Mouse (Mus musculus) CH12.LX (cell line): ENCODE results near the gene Il17re. TPM values are rescaled to one million over a fixed set of nuclear protein-coding genes. Genes with fewer than 3 reads are reported as not detected.

Experiments
- DNase-seq: peaks from one replicate; pipeline ENCODE4 v3.0.0-alpha.2; 2013; ENCODE audit errors: extremely low read depth
- H3K27ac ChIP-seq: 2 replicates; pipeline ENCODE4 v1.5.1; 2012; ENCODE audit warnings: low read depth, mild to moderate bottlenecking, control low read depth, moderate library complexity; ENCODE audit not compliant: insufficient read depth
- H3K27me3 ChIP-seq: replicated peaks from 2 replicates; pipeline ENCODE3; 2012; ENCODE audit warnings: inconsistent platforms
- H3K36me3 ChIP-seq, 2 experiments: replicated peaks in 1 of 2; 2 replicates each; pipeline versions ENCODE3 to v1.6.1; 2012; ENCODE audit warnings: inconsistent platforms in 1 of 2, low read length in 1 of 2, mild to moderate bottlenecking in 1 of 2, mixed read lengths in 1 of 2, moderate library complexity in 1 of 2; ENCODE audit not compliant: control insufficient read depth in 1 of 2, insufficient read depth in 1 of 2
- H3K4me1 ChIP-seq, 2 experiments: 2 replicates each; pipeline ENCODE4 v1.6.1; 2012; ENCODE audit warnings: inconsistent platforms in 1 of 2, moderate library complexity in 1 of 2; ENCODE audit not compliant: insufficient read depth in 2 of 2, control insufficient read depth in 1 of 2
- H3K4me2 ChIP-seq: 2 replicates; pipeline ENCODE4 v1.6.1; 2012; ENCODE audit warnings: low read depth, mild to moderate bottlenecking, control low read depth; ENCODE audit not compliant: poor library complexity, insufficient read depth, severe bottlenecking
- H3K4me3 ChIP-seq, 3 experiments: fragments of 150-350 bp in 1 of 3; sonication (generic) in 1 of 3; replicated peaks in 1 of 3; 2 replicates each; pipeline versions ENCODE3 to v1.5.1; 2011 to 2012; ENCODE audit warnings: low read depth in 2 of 3, low read length in 2 of 3, mild to moderate bottlenecking in 2 of 3, moderate library complexity in 2 of 3, control low read depth in 1 of 3, improper control_type of control experiment in 1 of 3, inconsistent platforms in 1 of 3, mixed read lengths in 1 of 3; ENCODE audit not compliant: poor library complexity in 1 of 3
- H3K79me2 ChIP-seq: replicated peaks from 2 replicates; pipeline ENCODE4 v1.6.1; 2012; ENCODE audit warnings: mild to moderate bottlenecking, moderate library complexity; ENCODE audit not compliant: control insufficient read depth, poor library complexity, insufficient read depth, severe bottlenecking; ENCODE audit errors: extremely low read depth
- H3K9ac ChIP-seq: 2 replicates; pipeline ENCODE4 v1.6.1; 2012; ENCODE audit warnings: low read depth, mild to moderate bottlenecking, control low read depth, moderate library complexity; ENCODE audit not compliant: insufficient read depth
- H3K9me3 ChIP-seq: replicated peaks from 2 replicates; pipeline ENCODE3; 2012; ENCODE audit warnings: low read length, inconsistent platforms, mixed read lengths
- BHLHE40 ChIP-seq: IDR thresholded peaks from 2 replicates; pipeline ENCODE4 v1.6.1; 2011; ENCODE audit warnings: mild to moderate bottlenecking, low read depth, low read length, improper control_type of control experiment
- CHD1 ChIP-seq: IDR thresholded peaks from 2 replicates; pipeline ENCODE4 v1.6.1; 2012; ENCODE audit warnings: low read depth, low read length, improper control_type of control experiment, inconsistent platforms
- CHD2 ChIP-seq: IDR thresholded peaks from 2 replicates; pipeline ENCODE4 v1.6.1; 2011; ENCODE audit warnings: low read length, improper control_type of control experiment
- CTCF ChIP-seq, 2 experiments: IDR thresholded peaks in 1 of 2; conservative IDR thresholded peaks in 1 of 2; 2 replicates each; pipeline ENCODE4 v1.5.1; 2011 to 2012; ENCODE audit warnings: low read depth in 2 of 2, low read length in 2 of 2, improper control_type of control experiment in 1 of 2, inconsistent platforms in 1 of 2, mild to moderate bottlenecking in 1 of 2, moderate library complexity in 1 of 2
- E2F4 ChIP-seq: IDR thresholded peaks from 2 replicates; pipeline ENCODE4 v1.6.1; 2011; ENCODE audit warnings: low read depth, low read length, improper control_type of control experiment; ENCODE audit not compliant: insufficient replicate concordance
- ELF1 ChIP-seq: IDR thresholded peaks from 2 replicates; pipeline ENCODE4 v1.6.1; 2014; ENCODE audit warnings: low read depth, mild to moderate bottlenecking, inconsistent platforms, low read length, improper control_type of control experiment
- EP300 ChIP-seq: IDR thresholded peaks from 2 replicates; pipeline ENCODE4 v1.6.1; 2011; ENCODE audit warnings: low read length, improper control_type of control experiment
- ETS1 ChIP-seq: conservative IDR thresholded peaks from 2 replicates; pipeline ENCODE4 v1.6.1; 2012; ENCODE audit warnings: low read depth, mild to moderate bottlenecking, inconsistent platforms, low read length, improper control_type of control experiment, moderate library complexity
- GABPA ChIP-seq: IDR thresholded peaks from 2 replicates; pipeline ENCODE4 v1.6.1; 2012; ENCODE audit warnings: low read depth, low read length, improper control_type of control experiment, inconsistent platforms; ENCODE audit not compliant: insufficient replicate concordance
- HCFC1 ChIP-seq: IDR thresholded peaks from 2 replicates; pipeline ENCODE4 v1.6.1; 2012; ENCODE audit warnings: low read depth, mild to moderate bottlenecking, inconsistent platforms, low read length, improper control_type of control experiment
- IRF4 ChIP-seq: IDR thresholded peaks from 2 replicates; pipeline ENCODE4 v1.6.1; 2014; ENCODE audit warnings: low read depth, mild to moderate bottlenecking, inconsistent platforms, low read length, improper control_type of control experiment
- JUN ChIP-seq: IDR thresholded peaks from 2 replicates; pipeline ENCODE4 v1.6.1; 2011; ENCODE audit warnings: low read depth, mild to moderate bottlenecking, low read length, improper control_type of control experiment, moderate library complexity; ENCODE audit not compliant: insufficient read depth
- JUND ChIP-seq: conservative IDR thresholded peaks from 2 replicates; pipeline ENCODE4 v1.6.1; 2011; ENCODE audit warnings: low read depth, low read length, improper control_type of control experiment
- KAT2A ChIP-seq: IDR thresholded peaks from 2 replicates; pipeline ENCODE4 v1.6.1; 2012; ENCODE audit warnings: low read length, improper control_type of control experiment, inconsistent platforms; ENCODE audit not compliant: insufficient replicate concordance
- MAFK ChIP-seq: IDR thresholded peaks from 2 replicates; pipeline ENCODE4 v1.6.1; 2011; ENCODE audit warnings: low read length, improper control_type of control experiment; ENCODE audit not compliant: insufficient replicate concordance
- MAX ChIP-seq: IDR thresholded peaks from 2 replicates; pipeline ENCODE4 v1.6.1; 2011; ENCODE audit warnings: low read length, improper control_type of control experiment
- MAZ ChIP-seq: IDR thresholded peaks from 2 replicates; pipeline ENCODE4 v1.6.1; 2012; ENCODE audit warnings: low read depth, mild to moderate bottlenecking, inconsistent platforms, low read length, improper control_type of control experiment, moderate library complexity
- MEF2A ChIP-seq: IDR thresholded peaks from 2 replicates; pipeline ENCODE4 v1.6.1; 2014; ENCODE audit warnings: low read depth, mild to moderate bottlenecking, inconsistent platforms, low read length, improper control_type of control experiment, borderline replicate concordance
- MXI1 ChIP-seq: IDR thresholded peaks from 2 replicates; pipeline ENCODE4 v1.6.1; 2011; ENCODE audit warnings: mild to moderate bottlenecking, low read depth, low read length, improper control_type of control experiment
- MYC ChIP-seq: IDR thresholded peaks from 2 replicates; pipeline ENCODE4 v1.6.1; 2011; ENCODE audit warnings: low read depth, mild to moderate bottlenecking, improper control_type of control experiment, low read length
- NELFE ChIP-seq: IDR thresholded peaks from 2 replicates; pipeline ENCODE4 v1.6.1; 2011; ENCODE audit warnings: low read depth, low read length, improper control_type of control experiment
- NRF1 ChIP-seq: IDR thresholded peaks from 2 replicates; pipeline ENCODE4 v1.6.1; 2014; ENCODE audit warnings: low read depth, mild to moderate bottlenecking, inconsistent platforms, low read length, improper control_type of control experiment, moderate library complexity
- PAX5 ChIP-seq: IDR thresholded peaks from 2 replicates; pipeline ENCODE4 v1.6.1; 2012; ENCODE audit warnings: low read length, inconsistent platforms, mixed read lengths
- POLR2A ChIP-seq: IDR thresholded peaks from 2 replicates; pipeline ENCODE4 v1.6.1; 2011; ENCODE audit warnings: low read depth, mild to moderate bottlenecking, improper control_type of control experiment, low read length
- POLR2AphosphoS2 ChIP-seq: IDR thresholded peaks from 2 replicates; pipeline ENCODE4 v1.6.1; 2011; ENCODE audit warnings: low read depth, low read length, improper control_type of control experiment
- RAD21 ChIP-seq: IDR thresholded peaks from 2 replicates; pipeline ENCODE4 v1.6.1; 2011; ENCODE audit warnings: low read depth, mild to moderate bottlenecking, low read length, improper control_type of control experiment, moderate library complexity
- RCOR1 ChIP-seq: conservative IDR thresholded peaks from 2 replicates; pipeline ENCODE4 v1.6.1; 2012; ENCODE audit warnings: low read depth, mild to moderate bottlenecking, inconsistent platforms, low read length, improper control_type of control experiment
- SIN3A ChIP-seq: IDR thresholded peaks from 2 replicates; pipeline ENCODE4 v1.6.1; 2012; ENCODE audit warnings: low read length, improper control_type of control experiment, inconsistent platforms
- SMC3 ChIP-seq: IDR thresholded peaks from 2 replicates; pipeline ENCODE4 v1.6.1; 2011; ENCODE audit warnings: low read depth, low read length, improper control_type of control experiment
- TBP ChIP-seq: conservative IDR thresholded peaks from 2 replicates; pipeline ENCODE4 v1.6.1; 2011; ENCODE audit warnings: low read depth, low read length, improper control_type of control experiment
- TCF12 ChIP-seq: IDR thresholded peaks from 2 replicates; pipeline ENCODE4 v1.6.1; 2014; ENCODE audit warnings: low read depth, mild to moderate bottlenecking, inconsistent platforms, low read length, improper control_type of control experiment
- UBTF ChIP-seq: IDR thresholded peaks from 2 replicates; pipeline ENCODE4 v1.6.1; 2012; ENCODE audit warnings: low read depth, mild to moderate bottlenecking, inconsistent platforms, low read length, improper control_type of control experiment, moderate library complexity
- USF1 ChIP-seq: IDR thresholded peaks from 2 replicates; pipeline ENCODE4 v1.6.1; 2014; ENCODE audit warnings: low read depth, mild to moderate bottlenecking, inconsistent platforms, low read length, improper control_type of control experiment
- USF2 ChIP-seq: conservative IDR thresholded peaks from 2 replicates; pipeline ENCODE4 v1.6.1; 2011; ENCODE audit warnings: low read depth, low read length, improper control_type of control experiment
- ZC3H11A ChIP-seq: IDR thresholded peaks from 2 replicates; pipeline ENCODE4 v1.6.1; 2012; ENCODE audit warnings: low read depth, mild to moderate bottlenecking, inconsistent platforms, low read length, improper control_type of control experiment
- ZKSCAN1 ChIP-seq: IDR thresholded peaks from 2 replicates; pipeline ENCODE4 v1.6.1; 2012; ENCODE audit warnings: low read depth, inconsistent platforms, low read length, improper control_type of control experiment, borderline replicate concordance
- ZMIZ1 ChIP-seq: IDR thresholded peaks from 2 replicates; pipeline ENCODE4 v1.6.1; 2012; ENCODE audit warnings: low read depth, mild to moderate bottlenecking, inconsistent platforms, low read length, improper control_type of control experiment
- ZNF384 ChIP-seq: IDR thresholded peaks from 2 replicates; pipeline ENCODE4 v1.6.1; 2012; ENCODE audit warnings: low read depth, low read length, improper control_type of control experiment, inconsistent platforms
- dilution Hi-C: fragments of 300-500 bp; cut with MboI; formaldehyde crosslinking; loops from 2 replicates; pipeline ENCODE4 v1.14.3; 2020; ENCODE audit warnings: low sequenced_read_pairs; ENCODE audit not compliant: extremely low pct_unique_long_range_greater_than_20kb, extremely low pct_ligation_motif_present
- in situ Hi-C: fragments of 300-500 bp; cut with MboI; formaldehyde crosslinking; loops from 3 replicates; pipeline ENCODE4 v1.14.3; 2019; ENCODE audit warnings: low sequenced_read_pairs, low pct_ligation_motif_present, low pct_unique_long_range_greater_than_20kb, mixed read lengths
- polyA plus RNA-seq: library from polyadenylated mRNA; unstranded; fragments of >175 nt; gene quantifications from 2 replicates; pipeline ENCODE4 v1.2.1, GENCODE M21; 2012; ENCODE audit warnings: low read depth; ENCODE audit not compliant: insufficient read length
- total RNA-seq, 2 experiments: library from RNA; depleted of rRNA; stranded (reverse); fragments of 300-350 nt in 1 of 2; fragments of >200 nt in 1 of 2; gene quantifications; 2 replicates each; pipeline ENCODE4 v1.2.3; 2012 to 2014

The Il17re gene
- total and polyA plus RNA-seq, 3 experiments: 0.13 TPM; not detected in 1

GRCm38 (mm10) chr6:113442442-113443090 lies 15.7 kb upstream of the Il17re start, which contains the start of gene Jagn1:
Jagn1 (plus strand) TSS chr6:113442569.
- TF ChIP-seq HCFC1 (peak; percentile 86), USF2 (no peak), ELF1 (peak; percentile 90), ZNF384 (no peak), MEF2A (peak; percentile 31; the same call in 1 of the 2 replicates), BHLHE40 (0 out of 2 replicates have a peak, but pooled peaks have one; percentile 31), ETS1 (no peak), RAD21 (no peak), CTCF (conservative IDR thresholded peaks at IDR 0.05 in 1 of 2, IDR thresholded peaks at IDR 0.05 in 1 of 2; ENCODE audit: low read depth in 2 of 2, low read length in 2 of 2) (no peak), JUND (no peak), NRF1 (peak; percentile 85), TBP (peak; percentile 89), MAX (peak; percentile 74; the same call in 1 of the 2 replicates), MYC (peak; percentile 89), IRF4 (no peak), RCOR1 (no peak), ZC3H11A (no peak), GABPA (peak; percentile 18; the same call in 1 of the 2 replicates), SIN3A (peak; percentile 72; the same call in 1 of the 2 replicates), ZMIZ1 (0 out of 2 replicates have a peak, but pooled peaks have one; percentile 54), KAT2A (peak; percentile 70; the same call in 1 of the 2 replicates), MAZ (no peak), POLR2AphosphoS2 (no peak), SMC3 (no peak), CHD2 (no peak), USF1 (no peak), MAFK (no peak), JUN (no peak), ZKSCAN1 (no peak), TCF12 (peak; percentile 83), POLR2A (peak; percentile 90), PAX5 (no peak), CHD1 (no peak), UBTF (no peak), EP300 (no peak), NELFE (peak; percentile 67; the same call in 1 of the 2 replicates), E2F4 (no peak), MXI1 (peak; percentile 95)
- TF ChIP-seq, all 38 proteins: peak for 16
- Histone ChIP-seq H3K9ac (peak within 1 kb of the TSS; percentile 77), H3K27ac (peak within 1 kb of the TSS; percentile 26; the same call in 1 of the 2 replicates), H3K79me2 (peaks cover 13% of the 10 kb centered on the region), H3K9me3 (no peaks in the 10 kb centered on the region), H3K36me3 (peaks cover 16 to 27% of the 10 kb centered on the region in 2 experiments), H3K27me3 (no peaks in the 10 kb centered on the region), H3K4me1 (peaks cover 4 to 40% of the 10 kb centered on the region in 2 experiments), H3K4me3 (peak within 1 kb of the TSS; percentile 94 to 100 (median 95)), H3K4me2 (peak within 1 kb of the TSS; percentile 55)
- DNase-seq: peak; percentile 96
- in situ Hi-C loops: no loop called here
- dilution Hi-C loops: no loop called here
